Mouse (Mus musculus) kidney, adult 2 months (tissue): ENCODE results near the gene Ctdspl.

Experiments
- CTCF ChIP-seq: fragments of 200-500 bp; conservative IDR thresholded peaks from 2 replicates; pipeline ENCODE4 v1.5.1; 2011; ENCODE audit warnings: low read depth, mild to moderate bottlenecking, control low read depth, low read length, moderate library complexity, mixed read lengths; ENCODE audit not compliant: insufficient read depth, insufficient read length
- POLR2A ChIP-seq: fragments of 200-500 bp; IDR thresholded peaks from one replicate; pipeline ENCODE4 v1.6.1; 2011; ENCODE audit warnings: low read depth, low read length, control low read depth

DNA sequence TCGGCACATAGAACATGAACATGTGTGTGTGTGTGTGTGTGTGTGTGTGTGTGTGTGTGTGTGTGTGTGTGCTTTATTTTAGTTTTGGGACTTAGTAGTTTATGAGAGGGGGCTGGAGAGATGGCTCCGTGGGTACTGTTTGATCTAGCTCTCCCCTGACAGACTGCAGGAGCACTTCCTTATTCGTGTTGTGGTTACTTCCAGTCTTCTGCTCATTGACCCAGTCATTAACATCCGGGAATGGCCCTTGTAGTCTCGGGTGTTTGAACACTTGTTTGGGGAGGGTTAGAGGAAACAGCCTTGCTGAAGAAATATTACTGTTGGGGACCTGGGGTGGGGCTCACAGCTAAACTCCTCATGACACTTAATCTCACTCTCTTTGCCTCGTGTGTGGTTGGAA, 73.9 kb downstream of the Ctdspl start:
- TF ChIP-seq CTCF (no peak), POLR2A (no peak)
